Mouse (Mus musculus): ENCODE results near the gene Crygb.

- TF ChIP-seq CTCF (IDR thresholded peaks at IDR 0.05; ENCODE audit: control insufficient read depth, insufficient read depth, insufficient replicate concordance, low read depth, low read length), result no peak
- no peak for TF ChIP-seq POLR2A (IDR thresholded peaks at IDR 0.05; ENCODE audit: control insufficient read depth, low read depth, low read length)
Measured at GRCm38 (mm10) chr1:65064201-65064600, 17.9 kb downstream of the Crygb start.

All from testis, adult 2 months (tissue).